ENCODE assay signal across 9 mouse cellular contexts in genomic region chr11:120092817-120093591, GRCm38 (mm10). TPM values are rescaled to one million over a fixed set of nuclear protein-coding genes. Genes with fewer than 3 reads are reported as not detected.
DNase-seq lines count a peak whose midpoint lies in the region; ATAC-seq and TF ChIP-seq lines count a peak whose summit lies in the region.
"Had no signal": no experiment of that assay in that cellular context is flagged by ENCODE, and none has a peak within 500 bp of the region (broad histone marks: within the 10 kb centered on the region; RNA-seq: fewer than 3 reads in every experiment).

No protein-coding gene starts in this region.

- ATAC-seq in kidney, embryonic 14.5 days (ENCODE audit: low FRiP score, low TSS enrichment), result peak; percentile 24; the same call in 1 of the 2 replicates
- no peak for ATAC-seq in liver, embryonic 14.5 days (ENCODE audit: insufficient read depth)
- no peak for ATAC-seq in midbrain, embryonic 11.5 days (ENCODE audit: low FRiP score)
- ATAC-seq: midbrain, embryonic 13.5 days had no signal

- WGBS in kidney, embryonic 14.5 days, result 75% methylated on average over 23 of the region's 23 CpGs
- WGBS in liver, embryonic 14.5 days (ENCODE audit: insufficient replicate concordance), result 75% methylated on average over 23 of the region's 23 CpGs
- 81% methylated on average over 23 of the region's 23 CpGs for WGBS in midbrain, embryonic 11.5 days

- H3K27me3 ChIP-seq in kidney, embryonic 14.5 days (ENCODE audit: control insufficient read depth, insufficient read depth, low read length), result no peaks in the 10 kb centered on the region
- no peaks in the 10 kb centered on the region for H3K27me3 ChIP-seq in E14TG2a.4 (ENCODE audit: insufficient read depth, low read length)
- H3K27me3 ChIP-seq in liver, embryonic 14.5 days (ENCODE audit: control insufficient read depth, insufficient read depth, low read length), result no peaks in the 10 kb centered on the region
- no peaks in the 10 kb centered on the region for H3K27me3 ChIP-seq in midbrain, embryonic 11.5 days (ENCODE audit: control insufficient read depth, insufficient read depth, low read length)
- H3K27me3 ChIP-seq: midbrain, embryonic 13.5 days had no signal

- H3K4me1 ChIP-seq in kidney, embryonic 14.5 days (ENCODE audit: control insufficient read depth, insufficient read depth, low read length), result peaks cover 6% of the 10 kb centered on the region
- peaks cover 77% of the 10 kb centered on the region for H3K4me1 ChIP-seq in E14TG2a.4 (replicated peaks; ENCODE audit: low read depth, low read length)
- H3K4me1 ChIP-seq in liver, embryonic 14.5 days (replicated peaks; ENCODE audit: control insufficient read depth in 2 of 2, insufficient read depth in 2 of 2, low read length in 1 of 2), result peaks cover 5 to 8% of the 10 kb centered on the region in 2 experiments
- H3K4me1 ChIP-seq in midbrain, embryonic 11.5 days (ENCODE audit: control insufficient read depth, insufficient read depth, low read length), result peaks cover 8% of the 10 kb centered on the region

- TF ChIP-seq CTCF in E14TG2a.4 (conservative IDR thresholded peaks at IDR 0.05; ENCODE audit: low read length), result no peak
- 0 out of 2 replicates have a peak, but pooled peaks have one; percentile 37 for TF ChIP-seq CTCF in liver, embryonic 14.5 days (IDR thresholded peaks at IDR 0.05; ENCODE audit: low read depth)

- H3K27ac ChIP-seq in kidney, embryonic 14.5 days (ENCODE audit: low read depth, low read length), result no peak overlapping the region
- H3K27ac ChIP-seq in liver, embryonic 14.5 days, result no peak overlapping the region
- no peak overlapping the region for H3K27ac ChIP-seq in midbrain, embryonic 11.5 days (ENCODE audit: low read depth, low read length)
- H3K27ac ChIP-seq: midbrain, embryonic 13.5 days had no signal

- H3K4me2 ChIP-seq in kidney, embryonic 14.5 days (replicated peaks; ENCODE audit: low read depth, low read length), result no peak overlapping the region
- H3K4me2 ChIP-seq in liver, embryonic 14.5 days (ENCODE audit: low read depth), result no peak overlapping the region
- H3K4me2 ChIP-seq in midbrain, embryonic 11.5 days, result no peak overlapping the region
- H3K4me2 ChIP-seq: midbrain, embryonic 13.5 days had no signal

- no peak for DNase-seq in kidney, postnatal 10 days
- peak; percentile 83 to 93 for DNase-seq in adrenal gland, adult (ENCODE audit: inconsistent age in 2 of 2, low spot score in 1 of 2)
- no peak for DNase-seq in liver, embryonic 14.5 days (ENCODE audit: low read depth in 3 of 3, low spot score in 3 of 3)
- DNase-seq in urinary bladder, adult 18-20 months (ENCODE audit: low spot score in 2 of 2), result no peak
- DNase-seq in right cerebral cortex, postnatal 25 days, result no peak
- no peak for DNase-seq in midbrain, embryonic 11.5 days (ENCODE audit: low spot score, missing footprints)

- TF ChIP-seq EP300 in liver, embryonic 14.5 days (IDR thresholded peaks at IDR 0.05; ENCODE audit: low read depth), result no peak

- no peak overlapping the region for H3K9ac ChIP-seq in kidney, embryonic 14.5 days (ENCODE audit: low read depth, low read length)
- no peak overlapping the region for H3K9ac ChIP-seq in liver, embryonic 14.5 days (replicated peaks)
- H3K9ac ChIP-seq in midbrain, embryonic 11.5 days (ENCODE audit: low read length), result no peak overlapping the region
- H3K9ac ChIP-seq: midbrain, embryonic 13.5 days had no signal

- peaks cover 48% of the 10 kb centered on the region for H3K36me3 ChIP-seq in kidney, embryonic 14.5 days (ENCODE audit: control insufficient read depth, insufficient read depth, low read length)
- H3K36me3 ChIP-seq in E14TG2a.4 (ENCODE audit: insufficient read depth, low read length), result peaks cover 71% of the 10 kb centered on the region
- H3K36me3 ChIP-seq in liver, embryonic 14.5 days (replicated peaks; ENCODE audit: control insufficient read depth, insufficient read depth, low read depth), result peaks cover 14% of the 10 kb centered on the region
- peaks cover 10% of the 10 kb centered on the region; the same call in 1 of the 2 replicates for H3K36me3 ChIP-seq in midbrain, embryonic 11.5 days (ENCODE audit: control insufficient read depth, insufficient read depth, low read length)

- H3K9me3 ChIP-seq in kidney, embryonic 14.5 days (ENCODE audit: control insufficient read depth, low read length), result no peaks in the 10 kb centered on the region
- H3K9me3 ChIP-seq in E14TG2a.4 (ENCODE audit: low read length), result no peaks in the 10 kb centered on the region
- no peaks in the 10 kb centered on the region for H3K9me3 ChIP-seq in liver, embryonic 14.5 days (ENCODE audit: control insufficient read depth, low read length)
- H3K9me3 ChIP-seq in midbrain, embryonic 11.5 days (ENCODE audit: control insufficient read depth, low read length), result no peaks in the 10 kb centered on the region
- H3K9me3 ChIP-seq: midbrain, embryonic 13.5 days had no signal

- H3K4me3 ChIP-seq in kidney, embryonic 14.5 days (ENCODE audit: low read length), result no peak overlapping the region
- H3K4me3 ChIP-seq in E14TG2a.4 (replicated peaks; ENCODE audit: low read length), result peak overlapping the region; percentile 30
- H3K4me3 ChIP-seq in liver, embryonic 14.5 days (ENCODE audit: insufficient read depth in 1 of 2, low read depth in 2 of 2, low read length in 2 of 2), result no peak overlapping the region
- H3K4me3 ChIP-seq in midbrain, embryonic 11.5 days (ENCODE audit: low read depth, low read length), result no peak overlapping the region
- H3K4me3 ChIP-seq: midbrain, embryonic 13.5 days had no signal

RNA-seq across cellular contexts. Expression of gene Tepsin, which starts 5.5 kb away (rescaled TPM):
- 12.2 and 15.6 TPM in 2 replicates for polyA plus RNA-seq in kidney, embryonic 14.5 days (2014; fragmentation: Nextera tagmentation; extraction: Ambion mirVana)
- polyA plus RNA-seq in liver, embryonic 14.5 days (2012; rRNA removed), result 11.0 and 12.7 TPM in 2 replicates
- polyA plus RNA-seq in liver, embryonic 14.5 days (2014; fragmentation: Nextera tagmentation; extraction: Ambion mirVana), result 4.2 and 4.4 TPM in 2 replicates
- 12.3 and 14.2 TPM in 2 replicates for polyA plus RNA-seq in midbrain, embryonic 11.5 days (2014; fragmentation: Nextera tagmentation; extraction: Ambion mirVana)

RNA-seq across cellular contexts. Expression of gene Ndufaf8, which starts 5.7 kb away (rescaled TPM):
- polyA plus RNA-seq in kidney, embryonic 14.5 days (2014; fragmentation: Nextera tagmentation; extraction: Ambion mirVana), result 97.3 and 115 TPM in 2 replicates
- 20.3 and 30.3 TPM in 2 replicates for polyA plus RNA-seq in liver, embryonic 14.5 days (2012; rRNA removed)
- polyA plus RNA-seq in liver, embryonic 14.5 days (2014; fragmentation: Nextera tagmentation; extraction: Ambion mirVana), result 52.9 and 57.5 TPM in 2 replicates
- polyA plus RNA-seq in midbrain, embryonic 11.5 days (2014; fragmentation: Nextera tagmentation; extraction: Ambion mirVana), result 58.4 and 61.3 TPM in 2 replicates

RNA-seq across cellular contexts. Expression of gene Cep131, which starts 6.4 kb away (rescaled TPM):
- 19.9 and 28.1 TPM in 2 replicates for polyA plus RNA-seq in kidney, embryonic 14.5 days (2014; fragmentation: Nextera tagmentation; extraction: Ambion mirVana)
- 2.3 and 4.4 TPM in 2 replicates for polyA plus RNA-seq in liver, embryonic 14.5 days (2012; rRNA removed)
- 2.4 and 2.7 TPM in 2 replicates for polyA plus RNA-seq in liver, embryonic 14.5 days (2014; fragmentation: Nextera tagmentation; extraction: Ambion mirVana)
- polyA plus RNA-seq in midbrain, embryonic 11.5 days (2014; fragmentation: Nextera tagmentation; extraction: Ambion mirVana), result 24.9 and 28.9 TPM in 2 replicates

RNA-seq across cellular contexts. Expression of gene Aatk, which starts 46.0 kb away (rescaled TPM):
- polyA plus RNA-seq in kidney, embryonic 14.5 days (2014; fragmentation: Nextera tagmentation; extraction: Ambion mirVana), result 1.3 and 1.9 TPM in 2 replicates
- 0.45 and 0.57 TPM in 2 replicates for polyA plus RNA-seq in liver, embryonic 14.5 days (2012; rRNA removed)
- polyA plus RNA-seq in liver, embryonic 14.5 days (2014; fragmentation: Nextera tagmentation; extraction: Ambion mirVana), result 0.13 and 0.27 TPM in 2 replicates
- 1.3 TPM in 2 replicates for polyA plus RNA-seq in midbrain, embryonic 11.5 days (2014; fragmentation: Nextera tagmentation; extraction: Ambion mirVana)

RNA-seq across cellular contexts. Expression of gene Slc38a10, which starts 58.1 kb away (rescaled TPM):
- 81.2 and 89.0 TPM in 2 replicates for polyA plus RNA-seq in kidney, embryonic 14.5 days (2014; fragmentation: Nextera tagmentation; extraction: Ambion mirVana)
- 15.9 and 21.0 TPM in 2 replicates for polyA plus RNA-seq in liver, embryonic 14.5 days (2012; rRNA removed)
- 21.8 and 23.3 TPM in 2 replicates for polyA plus RNA-seq in liver, embryonic 14.5 days (2014; fragmentation: Nextera tagmentation; extraction: Ambion mirVana)
- 46.3 and 53.3 TPM in 2 replicates for polyA plus RNA-seq in midbrain, embryonic 11.5 days (2014; fragmentation: Nextera tagmentation; extraction: Ambion mirVana)

Comparison
In these comparisons a context has a peak if more than half of its experiments do, and no peak if none do; other contexts are left out.
1. DNase-seq: peak in adrenal gland, adult (2 of 2); none in kidney, postnatal 10 days (single experiment), liver, embryonic 14.5 days (0 of 3), urinary bladder, adult 18-20 months (0 of 2), right cerebral cortex, postnatal 25 days (single experiment) and midbrain, embryonic 11.5 days (single experiment).